Mouse (Mus musculus): Measurements from ENCODE around the gene Epha1. TPM values are rescaled to one million over a fixed set of nuclear protein-coding genes. Genes with fewer than 3 reads are reported as not detected.
A peak's percentile ranks its signal among the peaks of the same experiment; 100 is the strongest.

The Epha1 gene
- polyA plus RNA-seq, 1 experiment from 2014 or later, result 21.8 TPM

- Histone ChIP-seq H3K9ac (replicated peaks; ENCODE audit: low read depth) (no peak overlapping the region), H3K4me1 (ENCODE audit: insufficient read depth, low read depth, low read length) (no peaks in the 10 kb centered on the region), H3K36me3 (ENCODE audit: insufficient read depth, low read length) (no peaks in the 10 kb centered on the region), H3K27ac (ENCODE audit: low read length) (no peak overlapping the region), H3K4me3 (ENCODE audit: low read depth, low read length) (no peak overlapping the region), H3K9me3 (ENCODE audit: low read length) (no peaks in the 10 kb centered on the region), H3K4me2 (replicated peaks; ENCODE audit: low read depth, low read length) (no peak overlapping the region), H3K27me3 (replicated peaks; ENCODE audit: insufficient read depth, low read length) (no peaks in the 10 kb centered on the region)
- DNase-seq (ENCODE audit: low spot score), result no peak
- ATAC-seq, result no peak
- TF ChIP-seq CTCF (IDR thresholded peaks at IDR 0.05) (peak; percentile 51), EP300 (IDR thresholded peaks at IDR 0.05) (no peak)
- 40% methylated on average over 8 of the region's 8 CpGs for WGBS
Observed at GRCm38 (mm10) chr6:42309816-42310378, 63.2 kb downstream of the Epha1 start.

Other genes starting within 250 kb of the Epha1 start
- gene Tas2r139, start 232.3 kb downstream of the Epha1 start, polyA plus RNA-seq (2015; fragmentation: Nextera tagmentation; extraction: Ambion mirVana), result not detected in 2 replicates
- gene Tas2r144, start 157.9 kb downstream of the Epha1 start, polyA plus RNA-seq (2015; fragmentation: Nextera tagmentation; extraction: Ambion mirVana), result not detected in 2 replicates
- 94.8 and 105 TPM in 2 replicates for gene Gstk1, start 127.3 kb downstream of the Epha1 start, polyA plus RNA-seq (2015; fragmentation: Nextera tagmentation; extraction: Ambion mirVana)
- 22.9 and 26.5 TPM in 2 replicates for gene Tmem139, start 111.3 kb downstream of the Epha1 start, polyA plus RNA-seq (2015; fragmentation: Nextera tagmentation; extraction: Ambion mirVana)
- gene Casp2, start 108.3 kb downstream of the Epha1 start, polyA plus RNA-seq (2015; fragmentation: Nextera tagmentation; extraction: Ambion mirVana), result 29.0 and 33.1 TPM in 2 replicates
- gene Clcn1, start 86.6 kb downstream of the Epha1 start, polyA plus RNA-seq (2015; fragmentation: Nextera tagmentation; extraction: Ambion mirVana), result 0.05 TPM in 1 of 2 replicates, not detected in the other
- gene Fam131b, start 48.6 kb downstream of the Epha1 start, polyA plus RNA-seq (2015; fragmentation: Nextera tagmentation; extraction: Ambion mirVana), result not detected in 2 replicates
- 166 and 183 TPM in 2 replicates for gene Zyx, start 23.6 kb downstream of the Epha1 start, polyA plus RNA-seq (2015; fragmentation: Nextera tagmentation; extraction: Ambion mirVana)
- gene Tas2r143, start 27.0 kb upstream of the Epha1 start, polyA plus RNA-seq (2015; fragmentation: Nextera tagmentation; extraction: Ambion mirVana), result 0.15 TPM in 1 of 2 replicates, not detected in the other
- 0.18 TPM in 1 of 2 replicates, not detected in the other for gene Tas2r135, start 32.2 kb upstream of the Epha1 start, polyA plus RNA-seq (2015; fragmentation: Nextera tagmentation; extraction: Ambion mirVana)
- gene Tas2r126, start 61.3 kb upstream of the Epha1 start, polyA plus RNA-seq (2015; fragmentation: Nextera tagmentation; extraction: Ambion mirVana), result not detected in 2 replicates
- gene Olfr458, start 91.9 kb upstream of the Epha1 start, polyA plus RNA-seq (2015; fragmentation: Nextera tagmentation; extraction: Ambion mirVana), result 0.08 TPM in 1 of 2 replicates, not detected in the other
- 0.06 TPM in 2 replicates for gene Olfr457, start 103.1 kb upstream of the Epha1 start, polyA plus RNA-seq (2015; fragmentation: Nextera tagmentation; extraction: Ambion mirVana)
- 0.30 and 0.33 TPM in 2 replicates for gene Olfr456, start 113.9 kb upstream of the Epha1 start, polyA plus RNA-seq (2015; fragmentation: Nextera tagmentation; extraction: Ambion mirVana)
- gene Olfr455, start 174.3 kb upstream of the Epha1 start, polyA plus RNA-seq (2015; fragmentation: Nextera tagmentation; extraction: Ambion mirVana), result 0.04 and 0.13 TPM in 2 replicates
- gene Tcaf3, start 224.4 kb upstream of the Epha1 start, polyA plus RNA-seq (2015; fragmentation: Nextera tagmentation; extraction: Ambion mirVana), result 0.05 TPM in 1 of 2 replicates, not detected in the other

Measured in lung, postnatal 0 days (tissue).